Mouse (Mus musculus): ENCODE data around the gene Gm815. TPM values are rescaled to one million over a fixed set of nuclear protein-coding genes. Genes with fewer than 3 reads are reported as not detected.

Gene Gm815
- not detected for polyA plus RNA-seq (2014; fragmentation: Illumina TruSeq; extraction: RNeasy Lipid Tissue Mini Kit (QIAGEN cat#74804); ENCODE audit: insufficient read depth, low read depth, low replicate concordance)

GRCm38 (mm10) chr19:26885616-26886015 is at the start of gene Gm815:
Gm815 (plus strand) TSS chr19:26885881.

Data from lung, adult 10 weeks (tissue).